Mouse (Mus musculus): ENCODE measurements around the gene Ccdc66.

Gene Ccdc66

DNA sequence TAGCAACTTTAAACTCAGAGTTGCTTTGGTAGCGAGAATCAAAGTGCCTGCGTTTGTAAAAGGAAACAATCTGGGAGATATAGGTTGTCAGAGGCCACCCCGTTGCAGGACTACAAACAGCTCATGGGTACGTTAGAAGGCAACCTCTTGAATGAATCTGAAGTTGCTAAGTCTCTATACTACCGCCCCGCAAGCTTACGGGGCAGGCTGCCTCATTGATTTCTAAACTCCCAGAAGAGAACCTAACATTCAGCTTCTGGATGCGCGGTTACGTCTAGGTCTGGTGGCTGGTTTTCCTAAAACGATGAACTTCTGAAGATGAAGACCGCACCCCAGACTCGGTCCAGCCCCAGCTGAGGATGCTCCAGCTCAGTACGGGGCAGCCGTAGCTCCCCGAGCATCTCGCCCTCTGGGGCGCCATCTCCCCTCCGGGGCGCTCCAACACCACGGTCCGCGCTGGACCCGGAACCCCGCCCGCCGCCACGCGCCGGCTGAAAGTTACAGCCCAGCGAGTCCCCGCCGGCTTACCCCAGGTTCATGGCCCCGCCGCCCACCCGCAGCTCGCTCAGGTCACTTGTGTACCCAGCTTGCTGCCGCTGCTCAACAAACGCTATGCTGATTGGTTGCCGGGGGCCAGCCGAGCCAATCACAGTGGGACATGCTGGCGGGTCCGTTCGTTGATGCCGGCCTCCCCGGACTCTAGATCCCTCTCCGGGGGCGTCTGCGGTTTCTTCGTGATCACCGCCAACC, at the start of gene Ccdc66:
Gene Ccdc66 (minus strand): TSS at position 567 of the 750 bp plus-strand sequence.
- peak; percentile 98 for DNase-seq

- no peak for DNase-seq
These were observed 35.7 kb upstream of the Ccdc66 start for GRCm38 (mm10) chr14:27543838-27544426.

GRCm38 (mm10) chr14:27536441-27536840, 28.2 kb upstream of the Ccdc66 start:
- no peak for DNase-seq

- no peak for DNase-seq
These were observed 16.3 kb upstream of the Ccdc66 start for GRCm38 (mm10) chr14:27524541-27524940.

DNA sequence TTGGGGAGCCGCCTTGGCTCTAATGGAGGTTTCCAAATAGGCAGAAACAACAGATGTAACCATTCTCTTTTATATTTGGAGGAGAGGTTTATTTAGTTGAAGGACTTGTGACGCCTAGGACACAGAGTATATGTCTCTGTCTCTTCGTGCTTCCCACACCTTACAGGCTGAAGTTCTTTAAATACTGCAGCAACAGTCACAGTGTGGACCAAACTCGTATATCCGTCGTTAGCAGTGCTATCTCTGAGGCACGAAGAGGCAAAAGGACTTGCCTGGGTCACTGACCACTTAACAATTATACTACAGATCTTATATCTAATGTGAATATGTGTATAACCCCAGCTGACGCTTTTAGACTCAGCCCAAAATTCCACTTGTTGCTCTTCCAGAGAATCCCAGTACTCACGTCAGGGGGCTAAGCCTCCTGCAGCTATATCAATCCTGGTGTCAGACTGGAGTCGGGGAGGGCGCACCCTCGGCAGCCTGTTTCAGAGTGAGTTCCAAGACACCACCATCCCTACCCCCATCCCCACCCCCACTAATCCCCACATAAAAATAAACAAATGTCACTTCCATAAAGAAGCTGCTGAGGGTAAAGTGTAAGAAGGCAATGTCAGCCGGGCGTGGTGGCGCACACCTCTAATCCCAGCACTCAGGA, 513 bp upstream of the Ccdc66 start:
- DNase-seq = peak; percentile 7

- DNase-seq = no peak
These were observed 7.2 kb downstream of the Ccdc66 start for GRCm38 (mm10) chr14:27501096-27501495.

DNA sequence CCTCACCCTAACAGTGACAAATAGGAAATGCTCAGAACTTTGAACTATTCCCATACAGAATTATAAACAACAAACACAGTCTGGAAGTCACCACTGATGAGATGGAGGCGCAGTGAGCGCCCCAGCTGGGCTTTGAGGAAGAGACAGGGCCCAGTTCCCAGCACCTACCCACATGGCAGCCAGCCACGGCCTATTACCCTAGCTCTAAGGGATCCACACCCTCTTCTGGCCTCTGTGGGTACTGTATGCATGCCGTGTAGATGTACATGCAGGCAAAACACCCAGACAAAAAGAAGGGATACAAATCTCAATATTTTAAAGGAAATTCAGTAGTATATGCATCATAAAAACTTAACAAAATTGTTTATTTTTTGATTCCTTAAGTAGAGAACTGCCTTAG, 14.7 kb downstream of the Ccdc66 start:
- DNase-seq = no peak

- DNase-seq = no peak
These were observed 16.9 kb downstream of the Ccdc66 start for GRCm38 (mm10) chr14:27491399-27491798.

DNA sequence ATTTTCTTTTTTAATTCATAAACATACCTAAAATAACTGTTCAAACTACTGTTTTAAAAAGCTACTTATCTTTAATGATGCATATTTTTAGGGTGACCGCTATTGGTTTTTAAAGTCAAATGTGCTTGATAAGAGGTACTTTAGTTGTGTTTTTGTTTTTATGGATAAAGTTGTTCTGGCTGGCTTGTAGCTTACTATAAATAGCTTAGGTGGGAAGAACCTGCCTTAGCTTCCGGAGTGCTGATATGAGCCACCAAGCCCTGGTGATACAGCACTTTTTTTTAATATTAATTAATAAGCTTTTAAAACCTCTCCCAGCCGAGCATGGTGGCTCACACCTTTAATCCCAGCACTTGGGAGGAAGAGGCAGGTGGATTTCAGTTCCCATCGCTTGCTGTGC, 61.3 kb downstream of the Ccdc66 start:
- DNase-seq = no peak

DNA sequence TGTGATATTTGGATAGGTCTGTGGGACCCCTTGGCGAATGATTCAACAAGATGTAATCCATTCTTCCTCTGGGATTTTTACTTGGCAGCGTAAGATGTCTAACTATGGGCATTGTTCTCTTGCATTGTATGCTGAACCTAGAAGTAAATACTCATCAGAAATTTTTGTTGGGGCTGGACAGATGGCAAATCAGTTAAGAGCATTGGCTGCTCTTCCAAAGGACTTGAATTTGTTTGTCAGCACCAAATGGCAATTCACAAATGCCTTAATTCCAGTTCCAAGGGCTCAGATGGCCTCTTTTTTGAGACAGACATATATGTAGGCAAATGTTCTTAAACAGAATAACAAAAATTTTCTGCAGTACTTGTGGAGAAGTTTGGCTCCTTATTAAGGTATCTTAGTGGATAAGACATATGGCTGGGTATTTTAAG, 63.4 kb downstream of the Ccdc66 start:
- no peak for DNase-seq

GRCm38 (mm10) chr14:27440921-27441320, 67.3 kb downstream of the Ccdc66 start:
- DNase-seq = no peak

DNA sequence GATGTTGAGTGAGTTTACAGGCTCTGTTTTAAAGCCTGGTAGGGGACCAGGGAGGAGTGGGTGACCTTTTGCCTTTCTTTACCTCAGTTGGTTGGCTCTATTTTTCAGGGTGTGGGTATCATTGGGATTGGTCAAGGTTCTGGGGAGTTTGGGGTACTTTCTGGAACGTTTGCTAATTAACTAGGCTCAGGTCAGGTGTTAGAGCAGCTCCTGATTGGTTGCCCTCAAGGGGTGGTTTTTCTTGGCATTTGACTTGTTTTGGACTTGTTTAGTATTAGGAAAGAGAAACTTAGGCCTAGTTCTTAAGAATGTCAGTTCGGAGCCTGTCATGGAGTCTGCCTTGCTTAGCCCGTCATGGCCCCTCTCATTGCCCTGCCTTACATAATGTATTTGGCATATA, 71.4 kb downstream of the Ccdc66 start:
- DNase-seq = peak; percentile 49

GRCm38 (mm10) chr14:27436116-27436515, 72.1 kb downstream of the Ccdc66 start:
- DNase-seq = no peak

DNA sequence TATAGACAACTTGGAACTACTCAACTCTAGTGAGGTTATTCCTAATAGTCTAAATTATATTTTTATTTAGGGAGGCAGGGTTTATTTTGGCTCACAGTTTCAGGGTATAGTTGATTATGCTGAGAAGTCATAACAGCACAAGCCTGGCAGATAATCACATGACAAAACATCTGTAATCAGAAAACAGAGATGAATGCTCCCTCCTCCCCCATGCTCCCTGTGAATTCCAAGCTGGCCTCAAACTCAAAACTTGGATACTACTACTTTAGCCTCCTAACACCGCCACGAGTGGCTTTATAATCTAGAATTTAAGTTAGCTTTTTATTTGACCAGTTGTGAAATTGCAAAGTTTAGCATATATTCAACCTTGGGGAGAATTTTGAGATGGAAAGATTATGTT, 76.2 kb downstream of the Ccdc66 start:
- DNase-seq = no peak
